Mouse (Mus musculus) spleen, adult 10 weeks (tissue): ENCODE data around the gene 1700025B11Rik. TPM values are rescaled to one million over a fixed set of nuclear protein-coding genes. Genes with fewer than 3 reads are reported as not detected.

Source experiments
- polyA plus RNA-seq: library from polyadenylated mRNA; stranded (reverse); fragments of 350-450 nt; fragmentation: Illumina TruSeq; extraction: RNeasy Lipid Tissue Mini Kit (QIAGEN cat#74804); gene quantifications from one replicate; pipeline ENCODE4 v1.2.3, GENCODE M21; 2015; ENCODE audit warnings: low replicate concordance; ENCODE audit not compliant: insufficient read depth

The 1700025B11Rik gene
- polyA plus RNA-seq, result not detected

GRCm38 (mm10) chr15:77561792-77562191, at the start of gene 1700025B11Rik:
Gene 1700025B11Rik (minus strand): TSS chr15:77561892.

GRCm38 (mm10) chr15:77598958-77599357, 37.3 kb upstream of the 1700025B11Rik start, which contains the start of gene Gm36245:
Gene Gm36245 (plus strand): TSS chr15:77599258.

GRCm38 (mm10) chr15:77595961-77596360, 34.3 kb upstream of the 1700025B11Rik start, which contains the start of gene Apol10b:
Gene Apol10b (minus strand): TSS chr15:77596125.

GRCm38 (mm10) chr15:77533216-77533615, 28.5 kb downstream of the 1700025B11Rik start, which contains the start of gene Apol7c:
Gene Apol7c (minus strand): TSS chr15:77533316.

Other genes starting within 250 kb of the 1700025B11Rik start
- not detected for gene Apol7a, start 162.8 kb downstream of the 1700025B11Rik start, polyA plus RNA-seq
- gene Apol9a, start 150.8 kb downstream of the 1700025B11Rik start, polyA plus RNA-seq, result 0.23 TPM
- gene Apol7b, start 114.4 kb downstream of the 1700025B11Rik start, polyA plus RNA-seq, result 0.86 TPM
- 0.23 TPM for gene Apol10a, start 84.8 kb downstream of the 1700025B11Rik start, polyA plus RNA-seq
- 0.37 TPM for gene Apol11a, start 53.6 kb downstream of the 1700025B11Rik start, polyA plus RNA-seq
- gene Apol7c, start 28.6 kb downstream of the 1700025B11Rik start, polyA plus RNA-seq, result 121 TPM
- 7.3 TPM for gene Apol10b, start 34.2 kb upstream of the 1700025B11Rik start, polyA plus RNA-seq
- not detected for gene Gm36245, start 37.4 kb upstream of the 1700025B11Rik start, polyA plus RNA-seq
- 19.8 TPM for gene Apol11b, start 81.4 kb upstream of the 1700025B11Rik start, polyA plus RNA-seq
- gene Apol7e, start 137.0 kb upstream of the 1700025B11Rik start, polyA plus RNA-seq, result 42.7 TPM
- gene Apol9b, start 167.1 kb upstream of the 1700025B11Rik start, polyA plus RNA-seq, result 1.7 TPM
- 4.1 TPM for gene Apol8, start 195.1 kb upstream of the 1700025B11Rik start, polyA plus RNA-seq